Mouse (Mus musculus) cerebellum, adult 11 months (tissue): Measurements from ENCODE around the gene Chac2.
A peak's percentile ranks its signal among the peaks of the same experiment; 100 is the strongest.
"Not testable (repeated sequence)": the region's sequence is repeated elsewhere in the genome, so short reads cannot be mapped to it uniquely, and the experiment has no call there.

ENCODE experiments used
- DNase-seq: peaks from one replicate; pipeline ENCODE4 v3.0.0; 2022

Gene Chac2

GRCm38 (mm10) chr11:30985877-30986624, at the start of gene Chac2:
TSS of gene Chac2 (minus strand) at chr11:30986350.
- peak; percentile 78 for DNase-seq

DNA sequence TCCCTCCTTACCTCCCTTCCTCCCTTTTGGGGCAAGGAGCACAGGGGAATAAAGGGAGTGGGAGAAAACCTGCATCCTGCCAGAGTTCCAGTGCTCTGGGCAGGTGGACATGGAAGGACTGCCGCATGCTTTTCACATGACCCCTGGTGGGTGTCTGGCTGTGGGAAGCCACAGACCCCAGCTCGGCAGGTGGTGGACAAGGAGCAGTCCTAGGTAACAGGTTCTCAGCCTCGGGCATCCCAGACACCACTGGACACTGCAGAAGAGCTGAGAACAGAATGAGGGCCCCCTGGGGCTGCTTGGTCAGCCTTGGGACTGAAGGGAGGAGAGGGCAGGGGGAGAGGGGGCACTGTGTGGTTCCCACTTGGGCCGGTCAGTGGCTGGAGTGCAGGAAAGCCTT, 48.8 kb upstream of the Chac2 start:
- DNase-seq: no peak

- DNase-seq: not testable (repeated sequence)
These were observed 31.3 kb upstream of the Chac2 start for GRCm38 (mm10) chr11:31017466-31017865.

DNA sequence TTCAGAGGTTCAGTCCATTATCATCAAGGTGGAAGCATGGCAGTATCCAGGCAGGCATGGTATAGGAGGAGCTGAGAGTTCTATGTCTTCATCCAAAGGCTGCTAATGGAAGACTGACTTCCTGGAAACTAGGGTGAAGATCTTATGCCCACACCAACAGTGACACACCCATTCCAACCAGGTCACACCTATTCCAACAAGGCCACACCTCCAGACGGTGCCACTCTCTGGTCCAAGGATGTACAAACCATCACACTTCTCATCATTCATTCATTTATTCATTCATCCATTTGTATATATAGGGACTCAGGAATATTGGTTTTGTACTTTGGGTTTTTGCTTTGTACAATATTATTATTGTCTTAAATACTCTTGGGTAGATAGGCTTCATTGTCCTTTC, 23.5 kb upstream of the Chac2 start:
- DNase-seq: not testable (repeated sequence)

GRCm38 (mm10) chr11:31001169-31001908, 15.2 kb upstream of the Chac2 start:
- no peak for DNase-seq

- DNase-seq: no peak
These were observed 13.9 kb upstream of the Chac2 start for GRCm38 (mm10) chr11:31000028-31000427.

DNA sequence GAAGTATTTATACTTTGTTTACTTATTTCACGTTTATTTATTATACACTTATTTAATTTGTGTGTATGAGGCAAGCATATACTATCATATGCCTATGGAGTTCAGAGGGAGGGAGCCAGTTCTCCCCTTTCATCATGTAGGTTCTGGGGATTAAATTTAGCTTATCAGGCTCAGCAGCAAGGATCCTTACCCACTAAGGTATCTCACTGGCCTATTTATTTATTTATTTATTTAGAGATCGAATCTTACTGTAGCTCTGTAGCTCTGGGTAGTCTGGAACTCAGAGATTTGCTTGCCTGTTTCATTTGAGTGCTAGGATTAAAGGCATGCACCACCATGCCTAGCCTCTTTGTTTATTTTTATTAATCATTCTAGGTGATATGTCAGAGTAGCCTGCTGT, 12.6 kb upstream of the Chac2 start:
- DNase-seq: no peak

- no peak for DNase-seq
These were observed 12.0 kb upstream of the Chac2 start for GRCm38 (mm10) chr11:30998199-30998598.

GRCm38 (mm10) chr11:30996670-30997069, 10.5 kb upstream of the Chac2 start:
- no peak for DNase-seq

DNA sequence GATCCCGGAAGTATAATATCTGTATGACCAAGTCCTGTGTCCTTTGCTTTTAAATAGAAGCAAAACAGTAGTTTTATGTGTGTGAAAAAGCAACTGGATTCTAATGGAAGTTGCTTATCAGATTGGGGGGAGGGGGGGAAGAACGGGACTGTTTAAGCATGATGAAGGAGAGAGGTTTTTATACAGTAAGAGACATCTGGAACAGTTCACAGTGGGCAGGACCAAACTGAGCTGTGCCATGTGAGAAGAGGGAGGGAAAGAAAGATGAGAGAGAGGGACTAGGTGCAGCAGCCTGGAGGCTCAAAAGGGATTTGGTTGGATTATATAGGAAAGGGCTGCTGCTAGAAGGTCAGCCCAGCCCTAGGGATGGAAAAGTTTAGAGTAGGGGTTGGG, 471 bp upstream of the Chac2 start:
- no peak for DNase-seq

DNA sequence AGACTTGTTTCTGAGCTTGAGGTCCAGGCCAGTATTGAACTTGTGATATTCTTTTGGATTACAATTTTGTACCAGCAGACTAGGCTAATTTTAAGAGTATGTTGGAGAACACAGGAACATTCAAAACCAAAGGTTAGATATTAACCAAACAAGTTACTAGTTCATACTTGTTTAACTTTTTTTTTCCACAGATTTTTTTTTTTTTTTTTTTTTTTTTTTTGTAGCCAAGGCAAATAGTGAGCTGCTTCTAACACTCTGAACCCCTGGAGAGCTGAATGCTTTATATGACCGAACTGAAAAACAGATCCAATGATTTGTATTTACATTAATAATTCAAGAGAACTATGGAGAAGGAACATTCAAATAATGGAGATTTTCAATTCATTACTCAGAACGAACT, 913 bp downstream of the Chac2 start:
- no peak for DNase-seq

DNA sequence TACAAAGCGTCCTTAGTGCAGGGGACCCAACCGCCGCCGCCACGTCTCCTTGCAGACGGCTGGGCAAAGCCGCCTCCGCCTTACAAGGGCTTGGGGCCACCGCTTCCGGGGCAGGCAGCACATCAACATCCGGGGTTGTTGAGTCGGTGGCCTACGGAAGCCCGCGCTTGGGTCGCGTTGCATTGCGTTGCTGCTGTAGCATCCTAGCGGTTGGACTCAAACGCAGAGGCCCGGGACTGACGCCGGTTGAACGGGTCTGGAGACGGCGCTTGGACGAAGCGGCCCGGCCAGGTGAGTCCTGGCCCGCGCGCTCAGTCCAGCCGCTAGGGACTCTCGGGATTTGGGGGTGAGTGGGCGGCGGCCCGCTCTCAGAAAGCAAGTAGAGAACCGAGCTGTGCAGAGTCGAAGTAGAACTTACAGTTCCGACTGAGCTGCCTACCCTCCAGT, 31.8 kb downstream of the Chac2 start, which contains the start of gene Erlec1:
Gene Erlec1 (minus strand): TSS at position 57 of the 447 bp plus-strand sequence.
- DNase-seq: peak; percentile 79

DNA sequence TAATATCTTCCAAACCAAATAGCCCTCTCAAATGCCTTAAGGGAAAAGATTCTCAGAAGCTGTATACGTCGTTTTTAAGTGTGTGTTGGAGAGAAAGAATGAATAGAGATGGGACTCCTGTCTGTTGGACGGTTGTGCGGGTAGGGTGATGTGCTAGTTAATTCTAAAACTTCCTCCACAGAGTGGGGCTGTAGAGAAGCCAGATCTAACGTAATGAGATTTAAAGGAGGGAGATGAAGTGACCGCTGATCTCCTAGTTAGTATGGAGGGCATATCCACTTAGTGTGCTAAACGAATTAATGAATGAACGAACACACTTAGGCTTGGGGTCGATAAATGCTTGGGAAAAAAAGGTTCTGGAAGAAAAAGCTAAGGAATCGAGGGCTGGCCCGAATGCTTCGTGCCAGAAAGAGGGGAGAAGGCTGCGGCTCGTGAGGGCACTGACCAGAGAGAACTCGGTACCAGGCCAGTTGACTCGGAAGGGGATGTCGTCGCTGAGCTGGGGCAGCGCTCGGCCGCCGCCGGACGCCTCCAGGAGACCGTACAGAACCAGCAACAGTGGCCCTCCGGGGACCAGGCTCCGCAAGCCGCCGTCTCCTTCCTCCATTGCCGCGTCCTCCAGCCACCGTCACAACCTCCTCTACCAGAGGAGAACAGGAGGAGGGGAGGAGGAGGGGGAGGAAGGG, 32.5 kb downstream of the Chac2 start:
- DNase-seq: peak; percentile 45

GRCm38 (mm10) chr11:30952829-30953228, 33.3 kb downstream of the Chac2 start:
- DNase-seq: no peak

- DNase-seq: peak; percentile 63
These were observed 42.6 kb downstream of the Chac2 start for GRCm38 (mm10) chr11:30943522-30943921.

GRCm38 (mm10) chr11:30928498-30928897, 57.7 kb downstream of the Chac2 start:
- no peak for DNase-seq

DNA sequence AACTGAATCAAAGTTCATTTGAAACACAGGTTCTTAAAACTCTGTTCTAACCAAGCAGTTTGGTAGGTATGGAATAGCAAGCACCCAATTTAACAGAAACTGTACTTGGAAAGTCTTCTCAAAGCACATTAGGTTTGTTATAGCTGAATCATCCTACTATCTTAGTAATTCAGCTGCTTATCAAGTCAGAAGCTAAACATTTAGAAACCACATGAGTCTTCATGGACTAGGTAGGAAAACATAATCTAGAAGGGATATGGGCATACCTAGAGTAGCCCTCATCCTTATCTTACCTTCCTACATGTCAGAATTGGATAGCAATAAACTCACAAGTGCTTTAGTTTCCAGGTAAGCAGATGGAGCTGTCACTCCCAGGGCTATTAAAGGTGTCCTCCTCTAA, 58.1 kb downstream of the Chac2 start:
- DNase-seq: no peak
